Mouse (Mus musculus) C2C12 (cell line): ENCODE data around the gene Zfp36. TPM values are rescaled to one million over a fixed set of nuclear protein-coding genes. Genes with fewer than 3 reads are reported as not detected.

ENCODE experiments used
- H3K27me3 ChIP-seq: one replicate; pipeline ENCODE4 v1.6.1; 2011; ENCODE audit not compliant: control insufficient read depth, insufficient read depth, insufficient read length
- H3K36me3 ChIP-seq: one replicate; pipeline ENCODE4 v1.6.1; 2011; ENCODE audit not compliant: control insufficient read depth, insufficient read depth
- H3K4me3 ChIP-seq: one replicate; pipeline ENCODE4 v1.5.1; 2011; ENCODE audit warnings: mild to moderate bottlenecking, control low read depth; ENCODE audit not compliant: poor library complexity, insufficient read depth, severe bottlenecking
- H3K79me2 ChIP-seq: one replicate; pipeline ENCODE4 v1.6.1; 2011; ENCODE audit not compliant: control insufficient read depth, insufficient read depth
- H3K79me3 ChIP-seq: one replicate; pipeline ENCODE4 v1.6.1; 2011; ENCODE audit warnings: low read depth, control low read depth
- H3ac ChIP-seq: one replicate; pipeline ENCODE3; 2011; ENCODE audit warnings: low read depth; ENCODE audit not compliant: control insufficient read depth, insufficient read length
- CEBPB ChIP-seq: IDR thresholded peaks from one replicate; pipeline ENCODE4 v1.6.1; 2011; ENCODE audit warnings: low read depth, mild to moderate bottlenecking, control low read depth, moderate library complexity
- CTCF ChIP-seq: IDR thresholded peaks from one replicate; pipeline ENCODE4 v1.5.1; 2011; ENCODE audit not compliant: control insufficient read depth, insufficient read depth, insufficient read length
- FOSL1 ChIP-seq: IDR thresholded peaks from one replicate; pipeline ENCODE4 v1.8.0; 2011; ENCODE audit warnings: mild to moderate bottlenecking, low read length; ENCODE audit not compliant: poor library complexity, insufficient read depth, severe bottlenecking
- MAX ChIP-seq: IDR thresholded peaks from one replicate; pipeline ENCODE4 v1.6.1; 2011; ENCODE audit warnings: mild to moderate bottlenecking, control low read depth
- MYOD1 ChIP-seq: IDR thresholded peaks from one replicate; pipeline ENCODE4 v1.6.1; 2011; ENCODE audit warnings: low read depth; ENCODE audit not compliant: control insufficient read depth, insufficient read length
- MYOG ChIP-seq: IDR thresholded peaks from one replicate; pipeline ENCODE4 v1.6.1; 2011; ENCODE audit not compliant: control insufficient read depth, insufficient read length; ENCODE audit errors: extremely low read depth
- USF1 ChIP-seq: IDR thresholded peaks from one replicate; pipeline ENCODE4 v1.6.1; 2011; ENCODE audit warnings: low read depth, mild to moderate bottlenecking, control low read depth, moderate library complexity
- long read RNA-seq, 2 experiments: library from polyadenylated mRNA; unstranded; transcript quantifications; one replicate each; pipeline ENCODE4 v2.0.0; 2019 to 2020
- polyA plus RNA-seq: library from polyadenylated mRNA; unstranded; fragments of >200 nt; fragmentation: generic; extraction: Trizol; gene quantifications from one replicate; pipeline ENCODE4 v1.2.1, GENCODE M21; 2012; ENCODE audit warnings: missing spikeins

Zfp36 gene
- polyA plus RNA-seq = 11.2 TPM
- long read RNA-seq, experiment 1, transcript Zfp36-201 (2 exons, 2,790 nt) = major isoform, 13 of 16 reads
- long read RNA-seq, experiment 1, partial matches to known transcripts = 0 of 16 reads
- long read RNA-seq, experiment 1, other reads (novel, unspliced or antisense) = 1 of 16 reads
- long read RNA-seq, experiment 2 = 0 reads

DNA sequence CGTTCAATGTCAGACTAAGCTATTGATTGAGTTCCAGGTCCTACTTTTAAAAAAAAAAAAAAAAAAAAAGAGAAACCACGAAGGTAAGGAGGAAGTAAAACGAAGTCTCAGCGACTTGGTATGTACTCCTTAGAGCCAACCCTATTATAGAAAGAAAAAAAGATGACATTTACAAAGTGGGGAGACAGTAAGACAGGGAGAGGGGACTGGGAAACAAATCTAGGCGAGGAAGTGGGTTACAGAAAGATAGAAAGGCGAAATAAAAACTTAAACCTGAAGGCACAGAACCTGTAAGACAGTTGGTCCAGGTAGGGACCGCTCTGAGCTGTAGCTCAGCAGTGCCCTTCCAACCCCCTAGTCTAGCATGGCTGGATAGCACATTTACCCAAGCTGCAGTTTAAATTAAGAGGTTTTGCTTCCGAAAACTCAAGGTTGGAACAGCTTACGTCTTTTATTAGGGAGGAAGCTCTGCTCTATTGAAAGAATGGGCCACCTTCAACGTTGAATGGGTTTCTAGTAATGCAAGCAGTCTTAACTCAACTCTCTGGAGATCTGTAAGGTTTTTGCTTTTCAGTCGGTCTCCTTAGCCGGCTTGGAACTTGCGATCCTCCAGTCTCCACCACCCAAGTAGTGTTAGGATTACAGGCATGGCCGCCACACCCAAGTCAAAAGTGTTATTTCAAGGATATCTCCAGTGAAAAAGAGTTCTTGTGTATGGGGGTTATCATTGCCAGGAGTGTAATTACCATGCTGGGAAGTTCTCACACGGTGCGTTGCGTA is at the start of gene Zfp36:
Zfp36 (minus strand) TSS at position 17 of the 780 bp plus-strand sequence.
- Histone ChIP-seq H3K79me3 (peaks cover 20% of the 10 kb centered on the region), H3K27me3 (no peaks in the 10 kb centered on the region), H3ac (peak within 1 kb of the TSS; percentile 42), H3K79me2 (peaks cover 28% of the 10 kb centered on the region), H3K36me3 (peaks cover 4% of the 10 kb centered on the region), H3K4me3 (peak within 1 kb of the TSS; percentile 57)
- TF ChIP-seq MYOG (no peak), MAX (no peak), USF1 (no peak), MYOD1 (no peak)

DNA sequence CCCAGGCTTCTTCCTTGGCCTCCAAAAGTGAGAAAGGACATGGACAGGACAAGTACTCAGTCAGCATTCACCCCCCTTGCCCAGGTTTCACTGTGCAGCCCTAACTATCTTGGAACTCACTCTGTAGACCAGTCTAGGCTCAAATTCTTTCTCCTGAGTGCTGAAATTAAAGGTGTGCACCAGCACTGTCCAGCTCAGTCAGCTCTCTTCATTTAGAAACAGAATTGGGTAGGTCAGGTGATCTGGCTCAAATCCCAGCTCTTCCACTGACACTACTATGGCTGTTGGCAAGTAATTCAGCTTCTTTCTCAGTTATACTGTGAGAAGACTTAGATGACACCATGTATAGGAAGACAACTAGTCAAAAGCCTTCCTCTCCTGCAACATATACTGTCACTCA is 47.7 kb upstream of the Zfp36 start:
- H3ac ChIP-seq = no peak overlapping the region
- peaks cover 75% of the 10 kb centered on the region for H3K79me2 ChIP-seq
- H3K36me3 ChIP-seq = peaks cover 29% of the 10 kb centered on the region
- no peaks in the 10 kb centered on the region for H3K27me3 ChIP-seq
- peaks cover 35% of the 10 kb centered on the region for H3K79me3 ChIP-seq
- TF ChIP-seq MYOD1 (no peak), CEBPB (no peak), MAX (no peak), CTCF (no peak), MYOG (no peak), USF1 (no peak), FOSL1 (no peak)
- H3K4me3 ChIP-seq = no peak overlapping the region

DNA sequence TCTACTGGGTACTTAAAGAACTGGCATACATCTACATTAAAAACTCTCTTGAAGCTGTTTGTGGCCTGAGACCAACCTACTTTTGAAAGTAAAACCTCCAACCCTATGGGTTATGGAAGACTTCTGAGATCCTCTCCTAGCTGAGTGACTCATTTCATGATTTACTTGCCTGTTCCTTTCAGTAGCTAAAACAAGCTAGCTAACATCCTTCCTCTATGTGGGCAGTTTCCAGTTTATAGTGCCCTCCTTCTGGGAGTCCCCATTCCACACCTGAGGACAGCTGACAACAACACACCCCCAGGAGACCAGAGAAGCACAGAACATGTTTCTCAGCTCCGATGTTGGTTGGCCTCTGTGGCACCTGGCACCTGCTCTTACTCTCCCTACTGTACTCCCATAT is 43.0 kb upstream of the Zfp36 start:
- H3K79me2 ChIP-seq = peaks cover 28% of the 10 kb centered on the region
- peaks cover 34% of the 10 kb centered on the region for H3K36me3 ChIP-seq
- H3K4me3 ChIP-seq = no peak overlapping the region
- TF ChIP-seq USF1 = no peak
- TF ChIP-seq MYOG = no peak
- TF ChIP-seq MYOD1 = no peak
- no peak for TF ChIP-seq FOSL1
- no peak for TF ChIP-seq CEBPB
- no peak for TF ChIP-seq CTCF
- TF ChIP-seq MAX = no peak
- peaks cover 14% of the 10 kb centered on the region for H3K79me3 ChIP-seq
- H3K27me3 ChIP-seq = no peaks in the 10 kb centered on the region
- H3ac ChIP-seq = no peak overlapping the region

DNA sequence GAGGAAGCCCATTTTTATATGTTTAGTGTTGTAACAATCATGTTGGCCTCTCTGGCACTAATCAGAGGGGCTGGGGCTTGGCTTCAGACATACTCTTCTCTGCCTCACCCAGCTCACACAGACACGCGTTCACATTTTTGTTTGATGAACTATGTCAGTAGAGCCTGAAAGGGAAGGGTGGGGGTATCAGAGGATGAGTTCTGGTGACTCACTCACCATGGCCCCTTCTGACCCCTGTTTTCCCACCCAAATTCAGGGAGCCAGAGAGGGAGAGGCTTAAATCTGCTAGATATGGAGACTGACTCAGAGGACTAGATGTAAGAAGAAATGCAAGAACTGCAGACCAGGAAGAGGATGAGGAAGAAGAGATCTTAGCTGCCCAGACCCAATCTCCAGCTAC is 39.4 kb upstream of the Zfp36 start:
- H3K36me3 ChIP-seq = peaks cover 36% of the 10 kb centered on the region
- no peak for TF ChIP-seq MAX
- TF ChIP-seq FOSL1 = no peak
- no peak for TF ChIP-seq MYOG

DNA sequence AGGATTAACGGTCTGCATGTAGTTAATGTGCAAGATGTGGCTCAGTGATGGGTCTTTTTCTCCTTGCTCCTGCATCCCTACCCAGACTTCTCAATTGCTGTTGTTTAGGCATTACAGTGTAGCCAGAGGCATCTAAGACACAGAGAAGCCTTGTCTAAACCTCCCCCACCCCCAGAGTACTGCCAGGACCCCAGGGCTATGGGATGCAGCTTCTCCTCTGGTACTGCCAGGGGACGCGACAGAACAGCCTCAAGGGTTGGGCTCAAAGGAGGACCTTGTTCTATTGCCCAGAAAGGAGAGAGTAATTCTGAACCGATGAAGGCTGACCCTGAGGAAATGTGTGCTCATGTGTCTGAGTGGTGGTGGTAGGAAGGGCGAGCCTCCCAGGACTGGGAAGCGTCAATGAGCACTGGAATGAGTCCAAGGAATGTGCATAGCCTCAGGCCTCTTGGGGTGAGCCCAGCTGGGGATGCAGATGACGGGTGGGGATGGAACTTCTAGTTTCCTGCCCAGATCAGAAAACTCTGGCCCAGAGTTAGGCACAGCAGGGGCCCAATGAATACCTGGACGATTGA is 38.1 kb upstream of the Zfp36 start:
- Histone ChIP-seq H3K27me3 (no peaks in the 10 kb centered on the region), H3ac (no peak overlapping the region), H3K79me3 (no peaks in the 10 kb centered on the region), H3K4me3 (no peak overlapping the region), H3K36me3 (peaks cover 40% of the 10 kb centered on the region), H3K79me2 (no peaks in the 10 kb centered on the region)
- TF ChIP-seq USF1 (no peak), CEBPB (no peak), CTCF (no peak), MAX (no peak), MYOG (no peak), MYOD1 (no peak), FOSL1 (no peak)

More for the DNA sequence above, 39.4 kb upstream of the Zfp36 start:
- Histone ChIP-seq H3K79me3 (peaks cover 3% of the 10 kb centered on the region), H3K27me3 (no peaks in the 10 kb centered on the region), H3K79me2 (no peaks in the 10 kb centered on the region), H3ac (no peak overlapping the region), H3K4me3 (no peak overlapping the region)

DNA sequence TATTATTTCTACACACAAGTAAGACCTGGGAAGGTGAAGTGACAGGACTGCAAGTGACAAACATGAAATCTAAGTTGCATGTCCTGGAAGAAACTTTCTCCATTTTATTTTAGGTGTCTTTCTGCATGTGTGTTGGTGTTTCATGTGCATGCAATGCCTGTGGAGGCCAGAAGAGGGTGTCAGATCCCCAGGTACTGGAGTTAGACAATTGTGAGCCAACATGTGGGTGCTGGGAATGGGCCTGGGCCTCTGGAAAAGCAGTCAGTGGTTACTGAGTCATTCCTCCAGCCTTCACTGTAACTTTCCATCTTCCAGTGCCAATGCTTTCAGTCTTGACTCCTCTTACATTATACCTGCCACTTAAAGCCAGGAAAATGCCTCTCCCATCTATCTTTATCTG is 37.3 kb upstream of the Zfp36 start:
- no peaks in the 10 kb centered on the region for H3K79me2 ChIP-seq
- H3ac ChIP-seq = no peak overlapping the region
- H3K36me3 ChIP-seq = peaks cover 40% of the 10 kb centered on the region
- H3K4me3 ChIP-seq = no peak overlapping the region
- TF ChIP-seq MYOD1 (no peak), CEBPB (no peak), USF1 (no peak), MYOG (no peak), CTCF (no peak), MAX (no peak), FOSL1 (no peak)
- H3K79me3 ChIP-seq = no peaks in the 10 kb centered on the region
- H3K27me3 ChIP-seq = no peaks in the 10 kb centered on the region
